Mouse (Mus musculus) cerebellum, adult 2 months (tissue): Measurements from ENCODE around the gene Pla2g5.

Experiments
- CTCF ChIP-seq: fragments of 200-500 bp; IDR thresholded peaks from 2 replicates; pipeline ENCODE4 v1.5.1; 2011; ENCODE audit warnings: low read depth, mild to moderate bottlenecking, control low read depth, low read length, moderate library complexity, borderline replicate concordance; ENCODE audit not compliant: insufficient read depth
- POLR2A ChIP-seq: fragments of 200-500 bp; IDR thresholded peaks from 2 replicates; pipeline ENCODE4 v1.6.1; 2011; ENCODE audit warnings: low read length, control low read depth, borderline replicate concordance; ENCODE audit not compliant: insufficient read depth

DNA sequence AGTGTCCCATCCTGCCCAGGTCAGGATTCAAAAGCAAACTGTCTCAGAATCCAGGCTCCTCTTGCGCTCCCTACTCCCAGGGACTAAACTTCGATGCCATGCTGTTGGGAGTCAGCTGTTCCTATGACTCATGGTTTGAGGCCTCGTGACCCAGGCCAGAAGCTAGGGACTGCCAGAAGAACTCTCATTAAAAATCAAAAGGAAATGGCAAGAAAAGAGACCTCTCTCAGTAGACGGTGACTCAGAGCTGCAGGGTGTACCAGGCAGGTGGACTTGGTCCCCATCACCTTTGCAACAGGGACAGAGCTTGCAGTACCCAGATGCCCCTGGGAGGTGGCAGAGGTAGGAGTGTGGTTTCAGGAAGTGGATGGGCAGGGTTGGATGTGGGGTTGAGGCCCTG lies 14.4 kb upstream of the Pla2g5 start, which contains the start of gene Pla2g2e:
- TF ChIP-seq CTCF = no peak
- TF ChIP-seq POLR2A = no peak
